Comparison of ENCODE assay signal across 8 mouse cellular contexts in the genomic region with DNA sequence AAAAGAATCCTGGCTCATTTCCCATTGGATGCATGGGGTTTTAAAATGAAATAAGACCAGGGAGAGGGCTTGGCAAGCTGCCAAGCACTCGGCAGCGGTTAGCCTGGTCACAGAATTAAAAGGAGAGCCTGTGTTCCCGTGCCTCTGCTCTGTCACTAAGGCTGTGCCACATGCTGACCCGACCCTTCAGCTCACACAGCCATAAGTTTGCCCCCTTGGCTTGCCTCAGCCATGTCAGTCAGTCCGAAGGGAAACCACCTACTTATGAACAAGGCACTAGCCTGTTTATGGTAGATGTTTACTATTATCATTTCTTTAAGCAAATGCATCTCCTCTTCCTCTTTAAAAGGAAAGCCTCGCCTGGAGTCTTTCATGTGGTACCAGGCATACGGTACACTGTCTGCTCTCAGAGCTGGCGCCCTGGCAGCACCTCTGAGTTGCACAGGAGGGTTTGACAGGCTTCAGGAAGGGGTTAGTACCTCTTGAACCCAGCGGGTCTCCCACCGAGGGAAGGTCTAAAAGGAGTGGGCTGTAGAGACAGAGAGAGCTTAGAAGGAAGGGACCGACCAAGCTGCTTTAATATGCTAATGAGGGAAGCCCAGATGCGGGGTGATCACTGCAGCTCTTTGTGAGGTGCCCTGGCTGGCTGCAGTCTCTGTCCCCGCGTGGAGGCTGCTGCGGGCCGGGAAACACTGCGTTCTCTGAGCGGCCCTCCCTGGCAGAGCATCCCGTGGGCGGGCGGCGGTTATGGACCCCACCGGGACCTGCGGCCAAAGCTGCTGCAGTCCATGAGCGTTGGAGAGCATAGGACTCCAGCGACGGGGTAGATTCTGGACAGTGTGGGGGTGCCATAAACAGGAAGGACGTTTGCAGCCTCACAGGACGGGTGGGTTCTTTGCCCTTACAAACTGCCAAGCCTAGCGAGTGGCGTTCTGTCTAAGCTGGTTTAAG. TPM values are rescaled to one million over a fixed set of nuclear protein-coding genes. Genes with fewer than 3 reads are reported as not detected.
DNase-seq lines count a peak whose midpoint lies in the region; ATAC-seq and TF ChIP-seq lines count a peak whose summit lies in the region.

No protein-coding gene starts in this region.

- H3K9me3 ChIP-seq in heart, embryonic 12.5 days (replicated peaks): 0 out of 2 replicates have a peak, but pooled peaks cover 3% of the 10 kb centered on the region
- H3K9me3 ChIP-seq in liver, embryonic 15.5 days (replicated peaks): no peaks in the 10 kb centered on the region

- peak overlapping the region; percentile 37 for H3K4me3 ChIP-seq in cortical plate, adult 2 months (ENCODE audit: insufficient read depth, low read length)
- peak overlapping the region; percentile 53 for H3K4me3 ChIP-seq in heart, embryonic 12.5 days
- H3K4me3 ChIP-seq in liver, embryonic 15.5 days (replicated peaks): no peak overlapping the region

- WGBS in heart, embryonic 12.5 days: 8% methylated on average over 31 of the region's 31 CpGs
- 7% methylated on average over 31 of the region's 31 CpGs for WGBS in liver, embryonic 15.5 days (ENCODE audit: insufficient replicate concordance)

- ATAC-seq in heart, embryonic 12.5 days (ENCODE audit: insufficient number of reproducible peaks, low FRiP score): peak; percentile 55; the same call in 1 of the 2 replicates
- no peak for ATAC-seq in liver, embryonic 15.5 days (ENCODE audit: insufficient read depth)
- ATAC-seq in CD4-positive, CD25-positive, alpha-beta regulatory T cell, adult 4 months: no peak

- H3K27me3 ChIP-seq in heart, embryonic 12.5 days (replicated peaks): peaks cover 6% of the 10 kb centered on the region; the same call in 1 of the 2 replicates
- H3K27me3 ChIP-seq in liver, embryonic 15.5 days: no peaks in the 10 kb centered on the region; the same call in 1 of the 2 replicates

- peak overlapping the region; percentile 96 for H3K4me2 ChIP-seq in heart, embryonic 12.5 days
- peak overlapping the region; percentile 39 for H3K4me2 ChIP-seq in liver, embryonic 15.5 days

- H3K9ac ChIP-seq in heart, embryonic 12.5 days: peak overlapping the region; percentile 68
- no peak overlapping the region for H3K9ac ChIP-seq in liver, embryonic 15.5 days

- TF ChIP-seq CTCF in cortical plate, adult 2 months (IDR thresholded peaks at IDR 0.05; ENCODE audit: extremely low read depth, insufficient read depth, low read length): no peak

- TF ChIP-seq POLR2A in cortical plate, adult 2 months (IDR thresholded peaks at IDR 0.05; ENCODE audit: extremely low read depth, insufficient read depth, low read length): no peak

- H3K27ac ChIP-seq in cortical plate, adult 2 months (ENCODE audit: insufficient read depth, low read length): peak overlapping the region; percentile 49
- no peak overlapping the region for H3K27ac ChIP-seq in heart, embryonic 12.5 days (ENCODE audit: poor library complexity, severe bottlenecking)
- H3K27ac ChIP-seq in liver, embryonic 15.5 days (replicated peaks): no peak overlapping the region

- DNase-seq in ovary, postnatal 36 days (ENCODE audit: low spot score): peak; percentile 8
- no peak for DNase-seq in ovary, postnatal 10 days (ENCODE audit: low spot score)
- DNase-seq in kidney, postnatal 10 days: peak; percentile 34
- peak; percentile 45 to 54 for DNase-seq in right cerebral cortex, postnatal 36 days (ENCODE audit: low spot score in 2 of 2)

- no peaks in the 10 kb centered on the region for H3K36me3 ChIP-seq in heart, embryonic 12.5 days
- no peaks in the 10 kb centered on the region for H3K36me3 ChIP-seq in liver, embryonic 15.5 days (replicated peaks)

- H3K4me1 ChIP-seq in cortical plate, adult 2 months (ENCODE audit: control insufficient read depth, insufficient read depth, low read length): peaks cover 4% of the 10 kb centered on the region
- peaks cover 11% of the 10 kb centered on the region for H3K4me1 ChIP-seq in heart, embryonic 12.5 days (replicated peaks)
- H3K4me1 ChIP-seq in liver, embryonic 15.5 days (replicated peaks): no peaks in the 10 kb centered on the region

RNA-seq across cellular contexts. Expression of a gene that starts 14.0 kb away (rescaled TPM):
- polyA plus RNA-seq in cortical plate, adult 2 months (2012; rRNA removed): 24.9 and 26.0 TPM in 2 replicates
- polyA plus RNA-seq in heart, embryonic 12.5 days (2016; fragmentation: Nextera tagmentation; extraction: Ambion mirVana): 1.6 and 1.9 TPM in 2 replicates
- polyA plus RNA-seq in liver, embryonic 15.5 days (2015; fragmentation: Nextera tagmentation; extraction: Ambion mirVana): 0.03 TPM in 2 replicates
- polyA plus RNA-seq in CD4-positive, CD25-positive, alpha-beta regulatory T cell, adult 4 months (2017; shearing (Covaris generic)): not detected
